Mouse (Mus musculus) cerebellum, adult (tissue): ENCODE measurements around the gene Rab25.

ENCODE experiments used
- ATAC-seq: cut with Nextera tagmentation; 2 replicates; pipeline ENCODE4 v1.9.2; 2017; ENCODE audit warnings: mild to moderate bottlenecking, moderate library complexity, mixed read lengths; ENCODE audit not compliant: insufficient number of reproducible peaks, low FRiP score, low TSS enrichment

Rab25 gene

DNA sequence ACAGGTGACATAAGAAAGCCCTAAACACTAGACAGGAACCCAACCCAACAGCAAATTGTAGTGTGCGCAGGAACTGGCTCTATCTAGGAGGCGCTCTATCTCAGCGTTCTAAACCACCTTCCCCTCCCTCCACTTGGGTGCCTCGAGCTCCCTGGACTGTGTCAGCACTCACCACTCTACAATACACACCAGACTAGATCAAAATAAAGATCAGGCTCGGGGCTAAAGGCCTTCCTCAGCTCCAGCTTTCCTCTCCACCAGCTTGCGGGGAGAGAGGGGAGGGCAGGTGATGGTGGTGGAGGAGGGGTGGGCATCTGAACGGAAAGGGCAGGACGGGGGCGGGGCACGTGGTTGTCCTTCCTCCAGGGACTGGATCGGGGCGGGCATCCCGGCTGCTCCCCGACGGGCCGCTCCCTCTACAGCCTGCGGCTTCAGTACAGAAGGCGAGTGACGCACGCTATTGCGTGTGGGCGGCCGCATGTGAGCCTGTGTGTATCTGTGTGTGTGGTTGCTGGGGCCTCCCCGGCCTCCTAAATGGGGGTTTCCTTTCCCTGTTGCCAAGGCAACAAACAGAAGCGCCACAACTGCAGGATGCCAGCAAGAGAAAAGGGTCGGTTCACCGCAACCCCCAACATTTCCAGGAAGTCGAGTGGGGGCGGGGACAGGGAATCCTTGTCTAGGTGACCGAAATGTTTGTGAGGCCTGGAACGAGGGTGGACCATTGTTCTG, 38.2 kb downstream of the Rab25 start, which contains the start of gene Lmna:
TSS of gene Lmna (minus strand) at position 265 of the 729 bp plus-strand sequence.
- ATAC-seq: peak; percentile 78

DNA sequence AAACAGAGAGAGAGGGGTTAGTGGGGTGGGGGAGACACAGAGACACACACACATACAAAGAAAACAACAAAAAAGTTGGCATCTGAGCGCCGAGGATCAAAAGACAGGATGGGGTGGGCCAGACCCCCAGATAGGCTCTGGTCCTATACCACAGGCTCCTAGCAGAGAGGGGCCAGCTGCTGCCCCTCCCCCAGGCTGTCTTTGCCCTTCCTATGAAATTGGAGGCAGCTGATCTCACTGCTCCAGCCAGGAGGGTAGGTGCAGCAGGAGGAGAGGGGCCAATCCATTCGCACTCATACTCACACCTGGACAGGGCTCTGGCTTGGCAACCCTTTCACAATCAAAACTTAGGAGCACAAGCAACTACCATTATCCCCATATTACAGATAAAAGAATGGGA, 38.9 kb downstream of the Rab25 start:
- ATAC-seq: peak; percentile 2; the same call in 1 of the 2 replicates

DNA sequence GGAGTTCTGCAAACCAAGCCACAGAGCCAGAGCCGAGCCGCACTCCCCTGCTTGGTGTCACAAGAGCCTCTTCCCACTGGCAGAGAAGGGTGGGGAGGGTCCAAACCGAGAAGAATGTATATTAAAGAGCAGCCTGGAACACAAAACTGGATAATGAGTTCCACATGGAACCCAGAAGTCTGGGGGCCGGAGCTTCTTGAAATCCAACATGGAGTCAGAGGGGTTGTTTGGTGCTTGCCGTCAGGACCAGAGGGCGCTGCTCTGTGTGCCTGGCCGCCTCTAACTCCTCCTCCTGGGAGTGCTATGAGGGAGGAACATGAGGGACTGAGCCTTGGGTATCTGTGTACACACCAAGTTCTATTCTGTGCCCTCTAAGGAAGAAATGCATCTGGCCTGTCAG, 42.3 kb downstream of the Rab25 start:
- no peak for ATAC-seq

DNA sequence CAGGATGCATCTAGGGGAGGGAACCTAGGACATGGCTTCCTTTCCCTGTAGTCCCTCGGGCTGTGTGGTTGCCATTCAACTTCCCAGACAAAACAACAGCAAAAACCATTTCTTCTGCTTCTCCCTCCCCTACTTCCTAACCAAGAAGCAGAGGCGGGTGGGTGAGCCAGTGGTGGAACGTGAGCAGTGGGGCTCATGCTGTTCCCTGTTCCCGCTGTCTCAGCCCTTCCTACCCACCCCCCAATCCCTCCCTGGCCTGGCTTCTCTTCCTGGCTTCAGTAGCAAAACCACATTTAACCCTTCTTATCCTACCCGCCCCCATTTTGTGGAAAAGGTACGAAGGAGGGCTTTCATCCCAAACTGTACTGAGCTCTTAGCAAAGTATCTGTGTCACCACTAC, 43.0 kb downstream of the Rab25 start:
- ATAC-seq: no peak

DNA sequence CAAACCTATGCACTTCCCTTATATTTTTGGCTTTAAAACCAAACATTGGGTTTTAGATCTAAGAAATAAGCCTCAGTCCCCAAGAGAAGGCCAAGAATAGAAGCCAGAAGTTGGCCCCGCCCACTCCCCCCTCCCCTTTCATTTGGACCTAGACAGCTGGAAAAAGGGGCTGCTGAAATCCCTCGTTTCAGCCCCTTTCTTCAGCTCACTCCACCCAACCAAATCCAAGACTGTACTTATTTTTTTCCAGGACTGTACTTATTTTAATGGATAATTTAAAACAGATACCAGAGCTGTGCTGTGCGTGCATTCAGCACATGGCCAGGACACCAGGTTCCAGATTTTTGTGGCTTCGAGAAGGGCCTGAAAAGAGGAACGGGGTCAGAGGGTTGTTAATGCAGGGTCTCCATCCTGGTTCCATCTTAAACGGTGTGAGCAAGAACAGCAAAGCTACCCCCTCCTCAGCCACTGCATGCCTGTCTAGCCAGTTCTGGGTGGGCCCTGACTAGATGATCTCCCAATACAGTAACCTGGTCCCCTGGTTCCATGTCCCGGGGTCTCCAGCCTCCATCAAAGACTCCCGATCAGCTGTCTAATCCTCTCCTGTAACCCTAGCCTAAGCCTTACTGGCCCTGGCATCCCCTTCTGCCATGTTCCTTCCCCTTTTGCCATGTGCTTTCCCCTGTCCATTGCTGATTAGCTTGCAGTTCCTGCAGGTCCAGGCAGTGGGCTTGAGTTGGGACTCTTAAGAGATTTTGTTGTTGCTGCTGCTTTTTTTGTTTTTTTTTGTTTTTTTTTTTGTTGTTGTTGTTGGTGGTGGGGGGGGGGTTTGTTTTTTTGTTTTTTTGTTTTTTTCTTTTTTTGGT, 44.0 kb downstream of the Rab25 start:
- no peak for ATAC-seq

DNA sequence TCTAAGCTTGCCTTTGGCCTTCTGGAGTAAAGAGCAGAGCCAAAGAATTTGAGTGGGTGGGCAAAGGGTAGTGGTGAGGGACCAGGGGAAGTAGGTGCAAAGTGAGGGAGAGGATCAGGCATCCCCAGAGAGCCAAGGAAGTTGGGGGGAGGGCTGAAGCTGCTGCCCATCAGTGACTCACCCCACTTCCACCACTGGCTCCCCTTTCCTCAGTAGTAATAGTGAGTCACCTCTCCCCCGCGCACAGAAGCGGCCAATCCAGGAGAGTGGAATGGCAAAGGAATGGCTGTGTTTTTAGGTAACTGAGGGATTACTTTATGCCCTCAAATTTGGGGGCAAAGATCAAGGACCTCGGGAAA, 44.6 kb downstream of the Rab25 start:
- 0 out of 2 replicates have a peak, but pooled peaks have one; percentile 5 for ATAC-seq

DNA sequence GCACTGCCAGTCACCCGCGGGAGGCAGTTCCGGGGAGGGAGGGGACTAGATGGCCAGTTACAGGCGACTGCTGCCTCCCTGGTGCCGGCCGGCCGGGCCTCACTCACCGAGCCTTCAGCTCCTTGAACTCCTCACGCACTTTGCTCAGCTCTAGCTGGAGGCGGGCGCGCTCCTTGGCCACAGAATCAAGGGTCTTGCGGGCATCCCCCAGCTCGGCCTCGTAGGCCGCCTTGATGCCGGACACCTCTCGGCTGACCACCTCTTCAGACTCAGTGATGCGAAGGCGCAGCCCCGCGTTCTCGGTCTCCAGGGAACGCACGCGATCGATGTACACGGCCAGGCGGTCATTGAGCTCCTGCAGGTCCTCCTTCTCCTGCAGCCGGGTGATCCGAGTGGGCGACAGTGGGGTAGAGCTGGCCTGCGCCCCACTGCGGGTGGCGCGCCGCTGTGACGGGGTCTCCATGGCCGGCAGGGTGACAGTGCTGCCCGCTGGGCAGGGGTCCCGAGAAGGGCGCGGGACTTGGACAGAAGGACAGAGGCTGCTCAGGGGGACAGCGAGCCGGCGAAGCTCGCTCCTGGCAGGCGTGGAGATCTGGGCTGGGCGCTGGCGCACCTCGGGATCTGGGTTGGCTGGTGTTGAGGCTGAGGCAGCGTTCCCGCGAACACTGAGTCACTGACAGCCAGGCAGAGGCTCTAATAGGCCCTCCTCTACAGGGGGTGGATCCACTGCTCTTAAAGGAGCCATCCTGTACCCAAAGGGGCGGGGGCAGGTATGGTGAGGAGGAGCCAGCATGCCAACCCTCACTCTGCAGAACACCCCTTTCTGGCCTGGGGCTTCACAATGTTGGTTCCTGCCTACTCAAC, 45.2 kb downstream of the Rab25 start:
- ATAC-seq: peak; percentile 94

DNA sequence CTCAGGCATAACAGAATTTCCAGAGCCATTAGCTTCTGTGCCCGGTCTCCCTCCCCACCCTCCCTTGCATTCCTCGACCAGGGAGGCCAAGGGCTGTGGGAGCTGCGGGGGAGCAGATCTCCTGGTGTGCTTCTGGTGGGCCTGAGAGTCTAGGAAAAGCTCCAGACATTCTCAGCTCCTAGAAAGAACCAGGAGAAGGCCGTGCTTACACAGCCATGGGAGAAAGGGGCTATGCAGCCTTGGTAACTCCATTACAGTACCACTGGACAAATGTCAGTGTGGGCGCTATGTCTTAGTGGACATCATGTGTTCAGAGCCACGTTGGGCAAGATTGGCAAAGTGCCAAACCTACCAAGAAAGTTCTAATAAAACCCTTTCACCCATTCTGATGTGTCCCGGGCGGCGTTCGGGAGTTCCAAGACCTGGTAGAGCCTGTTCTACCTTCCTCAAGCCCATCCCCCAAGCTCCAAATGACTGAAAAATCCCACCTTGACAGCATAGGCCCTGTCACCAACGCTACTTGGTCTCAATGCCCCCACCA, 46.0 kb downstream of the Rab25 start:
- no peak for ATAC-seq

DNA sequence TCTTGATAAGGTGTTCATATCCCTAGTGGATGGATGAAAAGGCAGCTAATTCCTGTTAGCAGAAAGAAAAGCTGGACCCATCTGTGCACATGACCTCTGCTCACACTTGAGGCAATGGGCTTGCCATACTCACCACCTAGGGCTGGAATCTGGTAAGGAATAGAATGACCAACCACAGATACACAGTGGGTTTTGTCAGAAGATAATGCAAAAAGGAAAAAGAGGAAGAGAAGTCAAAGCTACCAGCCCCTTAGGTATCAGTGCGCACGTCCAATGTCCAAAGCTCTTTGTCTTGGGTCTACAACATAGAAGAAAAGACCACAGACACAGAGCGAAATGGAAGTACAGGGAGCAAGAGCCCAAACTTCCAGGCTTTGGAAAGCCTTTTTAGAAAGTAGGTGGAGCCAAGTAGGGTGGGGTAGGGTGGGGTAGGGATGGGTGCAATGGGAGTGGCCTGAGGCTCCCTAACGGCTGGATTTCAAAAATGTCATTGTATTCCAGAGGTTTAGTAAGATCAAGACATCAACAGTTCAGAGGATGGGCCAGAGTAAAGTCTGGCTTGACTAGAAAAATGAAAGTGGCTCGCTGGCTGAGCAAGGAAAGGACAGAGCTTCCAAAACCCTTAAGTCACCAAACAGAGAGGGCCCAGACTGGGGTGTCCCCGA, 46.6 kb downstream of the Rab25 start:
- no peak for ATAC-seq

DNA sequence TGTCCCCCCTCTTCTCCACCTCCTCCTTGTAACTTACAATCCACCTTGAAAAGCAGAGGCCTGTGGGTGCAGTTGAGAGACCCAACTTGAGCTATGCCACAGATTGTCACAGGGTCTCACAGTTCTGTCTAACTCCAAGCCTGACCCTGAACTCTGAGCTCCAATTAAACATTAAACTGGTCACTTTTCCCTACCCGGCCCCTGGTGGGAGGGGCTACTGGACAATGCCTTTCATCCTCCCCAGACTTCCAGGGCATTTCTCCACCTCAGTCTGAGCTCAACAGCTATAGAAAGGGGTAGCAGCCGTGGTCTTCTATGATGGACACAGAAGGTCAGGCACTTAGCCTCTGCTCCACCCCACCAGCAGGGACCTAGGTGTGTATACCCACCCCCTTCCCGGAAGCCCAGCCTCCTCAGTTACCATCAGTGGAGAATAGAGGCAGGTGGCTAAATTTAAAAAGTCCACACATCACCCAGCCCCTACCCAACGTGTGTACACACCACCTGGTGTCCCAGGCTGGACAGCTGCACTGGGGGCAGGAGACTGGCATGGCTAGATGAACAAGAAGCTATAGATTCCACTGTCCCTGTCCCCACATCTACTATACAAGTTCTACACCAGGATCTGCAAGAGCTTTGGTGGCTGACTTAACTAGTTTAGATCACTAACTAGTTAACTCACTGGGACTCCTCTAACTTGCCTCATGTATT, 47.3 kb downstream of the Rab25 start:
- no peak for ATAC-seq

DNA sequence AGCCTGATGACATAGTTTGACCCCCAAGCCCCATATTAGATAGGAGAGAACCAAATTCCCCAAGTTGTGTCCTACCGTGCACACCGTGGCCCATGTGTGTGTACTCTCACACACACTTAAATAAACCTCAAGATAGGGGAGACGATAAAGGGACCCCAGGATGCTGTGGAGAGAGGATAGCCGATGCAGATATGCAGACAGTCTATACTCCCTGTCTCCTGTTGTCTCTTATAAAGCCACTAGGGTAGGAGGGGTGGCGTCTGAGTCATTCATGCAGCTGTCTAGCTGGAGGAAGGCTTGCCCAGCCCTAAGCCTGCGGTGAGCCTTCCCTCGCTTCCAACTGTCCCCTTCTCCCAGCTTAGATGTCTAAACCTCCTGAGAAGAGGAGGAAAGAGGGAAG, 48.0 kb downstream of the Rab25 start:
- ATAC-seq: no peak

DNA sequence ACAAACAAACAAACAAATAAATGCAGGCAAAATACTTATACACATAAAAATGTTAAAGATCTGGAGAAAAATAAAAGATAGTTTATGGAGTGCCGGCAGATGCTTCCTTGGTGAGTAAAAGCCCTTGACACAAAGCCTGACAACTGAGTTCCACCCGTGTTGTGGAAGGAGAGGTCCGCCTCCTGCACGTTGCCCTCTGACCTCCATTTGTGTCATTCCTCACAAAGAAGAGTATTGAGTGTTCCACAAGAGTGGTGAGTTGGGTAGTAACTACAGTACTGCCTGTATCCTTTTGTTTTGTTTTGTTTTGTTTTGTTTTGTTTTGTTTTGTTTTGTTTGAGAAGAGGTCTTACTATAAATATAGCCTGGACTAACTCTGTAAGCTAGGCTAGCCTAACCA, 48.5 kb downstream of the Rab25 start:
- no peak for ATAC-seq

DNA sequence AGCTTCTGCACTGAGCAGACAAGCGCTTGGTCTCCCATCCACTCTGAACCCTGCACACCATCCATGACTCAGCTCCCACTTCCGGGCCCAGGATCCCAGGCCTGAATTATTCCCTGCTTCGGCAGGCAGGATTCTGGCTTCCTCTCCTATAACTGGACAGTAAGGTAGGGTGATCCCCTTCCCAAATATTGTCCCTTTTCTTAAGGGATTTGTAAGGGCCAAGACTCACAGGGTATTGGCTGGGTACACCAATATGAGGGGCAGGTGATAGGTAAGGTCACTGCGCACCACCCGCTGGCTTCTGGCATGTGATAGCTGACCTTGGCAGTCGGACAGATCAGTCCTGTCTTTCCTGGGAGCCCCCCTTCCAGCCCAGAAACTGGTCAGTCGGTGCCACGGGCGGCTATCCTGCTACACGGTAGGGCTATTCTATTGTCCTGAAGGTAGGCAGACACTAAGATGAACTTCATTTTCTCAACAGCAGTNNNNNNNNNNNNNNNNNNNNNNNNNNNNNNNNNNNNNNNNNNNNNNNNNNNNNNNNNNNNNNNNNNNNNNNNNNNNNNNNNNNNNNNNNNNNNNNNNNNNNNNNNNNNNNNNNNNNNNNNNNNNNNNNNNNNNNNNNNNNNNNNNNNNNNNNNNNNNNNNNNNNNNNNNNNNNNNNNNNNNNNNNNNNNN, 52.2 kb downstream of the Rab25 start:
- ATAC-seq: no peak

DNA sequence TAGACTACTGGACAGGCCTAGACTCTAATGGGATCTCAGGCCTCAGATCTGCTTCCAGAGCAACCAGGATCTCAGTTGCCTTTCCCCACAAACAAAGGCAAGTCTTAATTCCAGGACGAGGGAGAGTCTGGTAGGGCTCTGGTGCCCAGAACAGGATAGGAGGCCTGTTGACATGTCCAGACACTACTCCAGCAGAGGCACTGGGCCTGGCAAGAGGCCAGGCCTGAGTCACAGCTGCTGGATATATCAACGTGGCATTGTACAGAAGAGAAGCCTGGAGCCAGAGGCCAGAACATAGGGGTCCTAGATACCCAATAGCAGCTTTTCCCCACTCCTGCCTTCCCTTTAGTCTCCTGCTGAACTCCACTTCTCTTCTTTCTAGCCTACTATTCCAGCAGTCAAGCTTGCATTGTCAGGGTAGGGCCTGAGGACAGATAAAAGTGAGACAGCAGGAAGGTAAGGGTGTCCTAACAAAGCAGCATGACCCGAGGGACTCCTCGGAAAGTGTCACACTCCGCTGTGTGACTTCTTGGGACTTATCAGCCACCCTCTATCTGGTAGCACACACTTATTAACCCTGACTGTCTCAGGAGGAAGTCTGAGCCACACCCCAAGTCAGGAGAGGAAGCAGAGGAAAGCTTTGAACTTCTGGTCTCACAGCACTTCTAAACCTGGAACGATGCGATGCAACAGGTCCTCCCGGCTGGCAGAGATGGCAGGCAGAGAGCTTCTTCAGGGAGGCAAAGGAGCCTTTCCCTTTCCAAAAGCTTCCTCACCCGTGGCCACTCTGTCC, 53.1 kb downstream of the Rab25 start:
- no peak for ATAC-seq

DNA sequence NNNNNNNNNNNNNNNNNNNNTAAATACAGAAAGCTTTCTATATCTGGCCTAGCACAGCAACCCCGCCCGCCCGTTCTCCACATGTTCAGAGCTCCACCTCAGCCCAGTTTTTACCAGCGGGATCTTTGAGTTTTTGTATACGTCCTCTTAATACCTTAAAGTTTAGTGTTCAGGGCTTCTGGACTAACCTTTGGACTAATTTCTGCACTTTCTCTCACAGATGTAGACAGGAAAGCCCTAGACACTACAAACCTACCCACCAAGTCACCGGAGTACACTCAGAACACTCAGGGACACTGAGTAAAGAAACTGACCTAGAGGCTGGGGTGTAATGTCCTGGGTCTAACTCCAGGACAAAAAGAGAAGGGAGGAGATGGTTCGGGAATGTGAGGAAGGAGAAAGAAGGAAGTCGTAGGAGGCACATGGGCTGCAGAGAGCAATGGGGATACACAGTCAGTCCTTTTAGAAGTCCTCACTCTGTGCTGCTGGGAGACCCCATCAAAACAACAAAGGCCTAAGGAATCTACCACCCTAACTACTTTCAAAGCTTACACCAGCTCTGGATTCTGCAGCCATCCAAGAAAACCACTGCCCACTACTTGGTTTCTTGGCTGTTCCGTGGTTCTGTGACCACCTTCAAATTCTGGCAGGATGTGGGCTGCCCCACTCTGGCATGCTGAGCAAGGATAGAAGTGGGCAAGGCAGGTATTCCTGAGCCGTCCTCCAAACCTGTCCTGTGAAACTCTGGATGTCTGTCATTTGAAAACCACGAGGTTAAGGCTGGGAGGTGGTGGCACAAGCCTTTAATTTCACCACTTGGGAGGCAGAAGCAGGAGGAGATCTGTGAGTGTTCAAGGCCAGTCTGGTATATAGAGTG, 54.2 kb downstream of the Rab25 start:
- no peak for ATAC-seq
